Mouse (Mus musculus): ENCODE measurements around the gene Mip.
"Not testable (repeated sequence)": the region's sequence is repeated elsewhere in the genome, so short reads cannot be mapped to it uniquely, and the experiment has no call there.

Gene Mip

GRCm38 (mm10) chr10:128225538-128225937, at the start of gene Mip:
Mip (plus strand) TSS chr10:128225838.
- no peak for DNase-seq (ENCODE audit: low spot score in 2 of 2)

- peak; percentile 63 to 80 for DNase-seq (ENCODE audit: low spot score in 2 of 2)
Measured at GRCm38 (mm10) chr10:128175996-128176755, 49.5 kb upstream of the Mip start.

GRCm38 (mm10) chr10:128177316-128177715, 48.3 kb upstream of the Mip start:
- DNase-seq (ENCODE audit: low spot score in 2 of 2), result no peak

- peak; percentile 72 to 81 for DNase-seq (ENCODE audit: low spot score in 2 of 2)
Measured at GRCm38 (mm10) chr10:128179989-128180388, 45.6 kb upstream of the Mip start, which contains the start of gene Rbms2. Rbms2 (minus strand) TSS chr10:128180297.

GRCm38 (mm10) chr10:128184296-128184695, 41.3 kb upstream of the Mip start:
- no peak for DNase-seq (ENCODE audit: low spot score in 2 of 2)

GRCm38 (mm10) chr10:128185277-128185940, 40.2 kb upstream of the Mip start:
- no peak for DNase-seq (ENCODE audit: low spot score in 2 of 2)

GRCm38 (mm10) chr10:128185959-128186358, 39.7 kb upstream of the Mip start:
- peak; percentile 48 to 80 for DNase-seq (ENCODE audit: low spot score in 2 of 2)

GRCm38 (mm10) chr10:128187181-128187605, 38.4 kb upstream of the Mip start:
- no peak for DNase-seq (ENCODE audit: low spot score in 2 of 2)

GRCm38 (mm10) chr10:128188242-128188877, 37.3 kb upstream of the Mip start:
- DNase-seq (ENCODE audit: low spot score in 2 of 2), result peak in 1 of 2 experiments; percentile 74

GRCm38 (mm10) chr10:128191472-128191871, 34.2 kb upstream of the Mip start:
- no peak for DNase-seq (ENCODE audit: low spot score in 2 of 2)

- DNase-seq (ENCODE audit: low spot score in 2 of 2), result not testable (repeated sequence)
Measured at GRCm38 (mm10) chr10:128192030-128192766, 33.4 kb upstream of the Mip start.

GRCm38 (mm10) chr10:128193113-128193512, 32.5 kb upstream of the Mip start:
- DNase-seq (ENCODE audit: low spot score in 2 of 2), result no peak

- DNase-seq (ENCODE audit: low spot score in 2 of 2), result peak; percentile 96 to 97
Measured at GRCm38 (mm10) chr10:128194024-128194550, 31.6 kb upstream of the Mip start, which contains the start of gene Gls2. Gls2 (plus strand) TSS chr10:128194457.

GRCm38 (mm10) chr10:128194551-128195461, 30.8 kb upstream of the Mip start:
- no peak for DNase-seq (ENCODE audit: low spot score in 2 of 2)

GRCm38 (mm10) chr10:128201856-128202255, 23.8 kb upstream of the Mip start:
- DNase-seq (ENCODE audit: low spot score in 2 of 2), result no peak

GRCm38 (mm10) chr10:128204941-128205340, 20.7 kb upstream of the Mip start:
- no peak for DNase-seq (ENCODE audit: low spot score in 2 of 2)

GRCm38 (mm10) chr10:128208326-128208725, 17.3 kb upstream of the Mip start:
- DNase-seq (ENCODE audit: low spot score in 2 of 2), result no peak

GRCm38 (mm10) chr10:128209311-128210009, 16.2 kb upstream of the Mip start:
- no peak for DNase-seq (ENCODE audit: low spot score in 2 of 2)

GRCm38 (mm10) chr10:128210131-128210530, 15.5 kb upstream of the Mip start:
- DNase-seq (ENCODE audit: low spot score in 2 of 2), result no peak

GRCm38 (mm10) chr10:128210954-128211353, 14.7 kb upstream of the Mip start:
- no peak for DNase-seq (ENCODE audit: low spot score in 2 of 2)

Data from heart, adult 9 months (tissue).